Mouse (Mus musculus) ZHBTc4 (cell line): Measurements from ENCODE around the gene Dlgap3.

Source experiments
- DNase-seq: peaks from one replicate; pipeline ENCODE4 v3.0.0-alpha.2; 2011; ENCODE audit warnings: low read depth, low spot score

The Dlgap3 gene

GRCm38 (mm10) chr4:127258186-127258897, 89.3 kb downstream of the Dlgap3 start:
- no peak for DNase-seq

- DNase-seq: no peak
Observed at GRCm38 (mm10) chr4:127261601-127262000, 92.6 kb downstream of the Dlgap3 start.

- DNase-seq: no peak
Observed at GRCm38 (mm10) chr4:127263438-127264182, 94.6 kb downstream of the Dlgap3 start.

- no peak for DNase-seq
Observed at GRCm38 (mm10) chr4:127264183-127264554, 95.2 kb downstream of the Dlgap3 start.

- DNase-seq: no peak
Observed at GRCm38 (mm10) chr4:127278451-127279001, 109.5 kb downstream of the Dlgap3 start.

GRCm38 (mm10) chr4:127279241-127279640, 110.2 kb downstream of the Dlgap3 start:
- DNase-seq: no peak
